Mouse (Mus musculus): ENCODE measurements at regions not wholly inside any gene's neighbourhood (a gene's known extent, or its start where the extent isn't known, plus 50 kb on each side); places are given as distances from the start of the nearest gene placed in this dataset.

- DNase-seq (ENCODE audit: low spot score): no peak
Observed at GRCm38 (mm10) chr3:100401080-100401479, 88.0 kb downstream of the Tent5c start.

- no peak for DNase-seq (ENCODE audit: low spot score)
Observed at GRCm38 (mm10) chr3:100397491-100397890, 91.6 kb downstream of the Tent5c start.

GRCm38 (mm10) chr3:100394911-100395604 lies 94.1 kb downstream of the Tent5c start:
- DNase-seq (ENCODE audit: low spot score): peak; percentile 35

GRCm38 (mm10) chr3:100393956-100394355 lies 95.2 kb downstream of the Tent5c start:
- no peak for DNase-seq (ENCODE audit: low spot score)

GRCm38 (mm10) chr3:100382181-100382580 lies 106.9 kb downstream of the Tent5c start:
- DNase-seq (ENCODE audit: low spot score): no peak

- no peak for DNase-seq (ENCODE audit: low spot score)
Observed at GRCm38 (mm10) chr3:100381363-100381762, 107.8 kb downstream of the Tent5c start.

- DNase-seq (ENCODE audit: low spot score): no peak
Observed at GRCm38 (mm10) chr3:100376162-100376561, 113.0 kb downstream of the Tent5c start.

- no peak for DNase-seq (ENCODE audit: low spot score)
Observed at GRCm38 (mm10) chr3:100366884-100367840, 122.0 kb downstream of the Tent5c start.

GRCm38 (mm10) chr3:100366447-100366846 lies 122.7 kb downstream of the Tent5c start:
- DNase-seq (ENCODE audit: low spot score): no peak

GRCm38 (mm10) chr3:100365354-100365945 lies 123.7 kb downstream of the Tent5c start:
- no peak for DNase-seq (ENCODE audit: low spot score)

- no peak for DNase-seq (ENCODE audit: low spot score)
Observed at GRCm38 (mm10) chr3:100364706-100365105, 124.4 kb downstream of the Tent5c start.

GRCm38 (mm10) chr3:100362983-100363382 lies 126.1 kb downstream of the Tent5c start:
- no peak for DNase-seq (ENCODE audit: low spot score)

- DNase-seq (ENCODE audit: low spot score): no peak
Observed at GRCm38 (mm10) chr3:100360019-100360418, 129.1 kb downstream of the Tent5c start.

GRCm38 (mm10) chr3:100359036-100359435 lies 130.1 kb downstream of the Tent5c start:
- DNase-seq (ENCODE audit: low spot score): peak; percentile 82

- DNase-seq (ENCODE audit: low spot score): no peak
Observed at GRCm38 (mm10) chr3:100333478-100333877, 155.6 kb downstream of the Tent5c start.

- DNase-seq (ENCODE audit: low spot score): no peak
Observed at GRCm38 (mm10) chr3:100318357-100318756, 156.2 kb upstream of the Wdr3 start.

GRCm38 (mm10) chr3:100287818-100288217 lies 125.6 kb upstream of the Wdr3 start:
- DNase-seq (ENCODE audit: low spot score): no peak

- no peak for DNase-seq (ENCODE audit: low spot score)
Observed at GRCm38 (mm10) chr3:100266976-100267375, 104.8 kb upstream of the Wdr3 start.

GRCm38 (mm10) chr3:100264991-100265390 lies 102.8 kb upstream of the Wdr3 start:
- no peak for DNase-seq (ENCODE audit: low spot score)

All from embryo, embryonic 10.5 days (tissue).